Mouse (Mus musculus) kidney, embryonic 16.5 days (tissue): ENCODE measurements around the gene Lrp5. TPM values are rescaled to one million over a fixed set of nuclear protein-coding genes. Genes with fewer than 3 reads are reported as not detected.

Experiments
- ATAC-seq: fragments of 200-750 bp; cut with Nextera tagmentation; 2 replicates; pipeline ENCODE4 v1.8.0; 2017; ENCODE audit warnings: moderate TSS enrichment; ENCODE audit not compliant: low FRiP score, low TSS enrichment
- H3K27ac ChIP-seq: fragments of 300-500 bp; sonication (generic); 2 replicates; pipeline ENCODE4 v1.5.1; 2014; ENCODE audit warnings: low read length
- H3K27me3 ChIP-seq: fragments of 300-500 bp; sonication (generic); 2 replicates; pipeline ENCODE4 v1.6.1; 2014; ENCODE audit warnings: low read length, control low read depth, mixed read lengths; ENCODE audit not compliant: insufficient read depth
- H3K36me3 ChIP-seq: fragments of 300-500 bp; sonication (generic); 2 replicates; pipeline ENCODE4 v1.6.1; 2014; ENCODE audit warnings: low read length, control low read depth, mixed read lengths; ENCODE audit not compliant: insufficient read depth
- H3K4me1 ChIP-seq: fragments of 300-500 bp; sonication (generic); 2 replicates; pipeline ENCODE4 v1.6.1; 2014; ENCODE audit warnings: low read length, control low read depth, mixed read lengths; ENCODE audit not compliant: insufficient read depth
- H3K4me2 ChIP-seq: fragments of 300-500 bp; sonication (generic); replicated peaks from 2 replicates; pipeline ENCODE4 v1.6.1; 2014; ENCODE audit warnings: low read depth, low read length
- H3K4me3 ChIP-seq: fragments of 300-500 bp; sonication (generic); 2 replicates; pipeline ENCODE4 v1.5.1; 2014; ENCODE audit warnings: mild to moderate bottlenecking, low read length
- H3K9ac ChIP-seq: fragments of 300-500 bp; sonication (generic); replicated peaks from 2 replicates; pipeline ENCODE4 v1.6.1; 2014; ENCODE audit warnings: low read length
- H3K9me3 ChIP-seq: fragments of 300-500 bp; sonication (generic); 2 replicates; pipeline ENCODE4 v1.6.1; 2016; ENCODE audit warnings: low read length, control low read depth
- WGBS: fragments of 180-500 bp; shearing (Covaris S2); extraction: QIAGEN DNeasy Blood & Tissue Kit; methylation state at CpG from one replicate; pipeline ENCODE4 v1.1.7; 2014; 5-methylcytosine and 5-hydroxymethylcytosine counted together
- polyA plus RNA-seq: library from polyadenylated mRNA; unstranded; fragments of >200 nt; fragmentation: Nextera tagmentation; extraction: Ambion mirVana; gene quantifications from 2 replicates; pipeline ENCODE4 v1.2.1, GENCODE M21; 2015

The Lrp5 gene
- polyA plus RNA-seq, 1 experiment from 2014 or later: 7.0 TPM

- Histone ChIP-seq H3K4me3 (no peak overlapping the region), H3K9me3 (no peaks in the 10 kb centered on the region), H3K27me3 (no peaks in the 10 kb centered on the region), H3K27ac (no peak overlapping the region), H3K36me3 (no peaks in the 10 kb centered on the region), H3K9ac (no peak overlapping the region), H3K4me2 (no peak overlapping the region), H3K4me1 (no peaks in the 10 kb centered on the region)
- WGBS: 85% methylated on average over 8 of the region's 8 CpGs
- no peak for ATAC-seq
These were observed 9.6 kb upstream of the Lrp5 start for GRCm38 (mm10) chr19:3695976-3696375.

- Histone ChIP-seq H3K4me2 (no peak overlapping the region), H3K4me1 (no peaks in the 10 kb centered on the region), H3K36me3 (no peaks in the 10 kb centered on the region), H3K27ac (no peak overlapping the region), H3K4me3 (no peak overlapping the region), H3K27me3 (no peaks in the 10 kb centered on the region), H3K9me3 (no peaks in the 10 kb centered on the region), H3K9ac (no peak overlapping the region)
- no peak for ATAC-seq
- WGBS: 83% methylated on average over 4 of the region's 4 CpGs
These were observed 9.1 kb upstream of the Lrp5 start for GRCm38 (mm10) chr19:3695471-3695870.

- no peaks in the 10 kb centered on the region for H3K36me3 ChIP-seq
- no peak overlapping the region for H3K4me2 ChIP-seq
- H3K9ac ChIP-seq: no peak overlapping the region
- no peaks in the 10 kb centered on the region for H3K9me3 ChIP-seq
- no peak overlapping the region for H3K27ac ChIP-seq
- H3K4me3 ChIP-seq: no peak overlapping the region
- H3K27me3 ChIP-seq: no peaks in the 10 kb centered on the region
- no peak for ATAC-seq
- WGBS: 78% methylated on average over 3 of the region's 3 CpGs
- no peaks in the 10 kb centered on the region for H3K4me1 ChIP-seq
These were observed 8.6 kb upstream of the Lrp5 start for GRCm38 (mm10) chr19:3695006-3695405.

DNA sequence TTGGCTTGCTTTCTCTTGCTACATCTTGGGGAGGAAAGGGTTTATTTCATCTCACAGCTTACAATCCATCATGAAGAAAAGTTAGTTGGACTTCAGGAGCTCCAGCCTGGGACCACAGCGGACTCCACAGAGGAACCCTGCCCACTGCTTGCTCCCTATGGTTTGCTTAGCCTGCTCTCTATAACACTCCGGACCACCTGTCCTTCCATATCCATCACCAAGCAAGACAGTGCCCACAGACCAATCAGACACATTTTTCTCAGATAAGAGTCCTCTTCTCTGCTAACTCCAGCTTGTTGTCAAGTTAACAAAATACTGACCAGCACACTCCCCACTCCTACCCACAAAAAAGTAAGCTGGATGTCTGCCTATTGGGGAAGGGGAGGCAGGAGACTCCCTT, 8.1 kb upstream of the Lrp5 start:
- no peaks in the 10 kb centered on the region for H3K4me1 ChIP-seq
- no peaks in the 10 kb centered on the region for H3K27me3 ChIP-seq
- H3K36me3 ChIP-seq: no peaks in the 10 kb centered on the region
- no peaks in the 10 kb centered on the region for H3K9me3 ChIP-seq
- ATAC-seq: no peak
- no peak overlapping the region for H3K9ac ChIP-seq
- H3K27ac ChIP-seq: no peak overlapping the region
- no peak overlapping the region for H3K4me3 ChIP-seq
- H3K4me2 ChIP-seq: no peak overlapping the region
- WGBS: 73% methylated on average over 2 of the region's 2 CpGs

DNA sequence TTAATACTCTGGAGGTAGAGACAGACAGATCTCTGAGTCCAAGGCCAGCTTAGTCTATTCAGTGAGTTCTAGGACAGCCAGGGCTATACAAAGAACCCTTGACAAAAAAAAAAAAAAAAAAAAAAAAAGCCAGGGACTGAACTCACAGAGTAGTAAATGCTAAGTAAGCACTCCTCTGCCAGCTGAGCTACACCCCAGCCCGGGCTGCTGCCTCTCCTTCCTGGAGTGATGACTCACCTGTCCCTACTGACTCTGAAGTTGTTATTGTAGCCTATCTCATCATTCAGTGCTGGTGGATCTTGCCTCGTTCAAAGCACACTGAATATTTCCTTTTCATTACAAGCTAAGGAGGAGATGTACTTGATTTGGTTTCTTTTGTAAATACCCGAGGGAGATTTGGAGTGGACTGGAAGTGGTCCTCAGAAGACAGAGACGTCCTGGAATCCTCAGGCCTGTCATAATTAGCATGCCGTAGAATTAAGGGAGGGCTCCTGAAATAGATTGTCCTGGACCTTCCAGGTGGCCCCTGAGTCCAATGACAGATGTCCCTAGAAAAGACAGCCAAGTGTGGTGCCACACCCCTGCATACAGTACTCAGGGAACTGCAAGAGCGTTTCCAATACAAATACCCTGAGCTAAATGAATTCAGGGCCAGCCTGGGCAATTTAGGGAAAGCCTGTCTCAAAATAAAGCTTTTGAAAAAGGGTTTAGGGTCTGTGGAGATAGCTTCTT, 6.2 kb upstream of the Lrp5 start:
- no peak for ATAC-seq

DNA sequence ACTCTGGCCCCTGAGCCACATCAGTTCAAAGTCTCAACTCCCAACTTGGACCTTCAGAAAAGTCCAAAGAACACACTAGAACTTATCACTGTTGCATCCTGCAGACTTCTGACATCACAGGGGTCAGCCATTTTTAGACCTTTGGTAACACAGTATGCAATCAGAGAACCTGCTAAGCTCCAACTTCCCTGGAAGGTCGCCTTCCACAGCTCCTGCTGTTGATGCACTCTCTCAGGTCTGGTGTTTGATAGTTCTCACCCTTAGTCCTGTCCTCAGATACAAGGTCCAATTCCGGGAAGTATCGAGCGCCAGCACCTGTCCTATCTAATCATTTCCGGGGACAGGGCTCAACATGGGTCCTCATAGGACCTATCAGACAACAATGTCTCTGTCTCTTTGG, 5.0 kb upstream of the Lrp5 start:
- WGBS: 90% methylated on average over 5 of the region's 5 CpGs
- no peak for ATAC-seq
- no peak overlapping the region for H3K4me3 ChIP-seq

More for the DNA sequence above, 6.2 kb upstream of the Lrp5 start:
- Histone ChIP-seq H3K36me3 (no peaks in the 10 kb centered on the region), H3K9me3 (no peaks in the 10 kb centered on the region), H3K4me2 (no peak overlapping the region), H3K27me3 (no peaks in the 10 kb centered on the region), H3K4me1 (peaks cover 6% of the 10 kb centered on the region), H3K9ac (no peak overlapping the region), H3K27ac (no peak overlapping the region), H3K4me3 (no peak overlapping the region)
- 62% methylated on average over 6 of the region's 6 CpGs for WGBS

GRCm38 (mm10) chr19:3687676-3688171, 1.4 kb upstream of the Lrp5 start:
- no peaks in the 10 kb centered on the region for H3K9me3 ChIP-seq
- H3K27me3 ChIP-seq: no peaks in the 10 kb centered on the region
- no peak overlapping the region for H3K9ac ChIP-seq
- no peaks in the 10 kb centered on the region for H3K36me3 ChIP-seq
- no peak overlapping the region for H3K4me3 ChIP-seq
- 26% methylated on average over 5 of the region's 5 CpGs for WGBS
- no peak overlapping the region for H3K4me2 ChIP-seq
- H3K4me1 ChIP-seq: peaks cover 43% of the 10 kb centered on the region
- no peak for ATAC-seq
- peak overlapping the region; percentile 9; the same call in 1 of the 2 replicates for H3K27ac ChIP-seq

More for the DNA sequence above, 5.0 kb upstream of the Lrp5 start:
- Histone ChIP-seq H3K9me3 (no peaks in the 10 kb centered on the region), H3K27me3 (no peaks in the 10 kb centered on the region), H3K4me1 (peaks cover 15% of the 10 kb centered on the region), H3K9ac (no peak overlapping the region), H3K36me3 (no peaks in the 10 kb centered on the region), H3K27ac (no peak overlapping the region), H3K4me2 (no peak overlapping the region)

GRCm38 (mm10) chr19:3685611-3686214, 651 bp downstream of the Lrp5 start:
- peak overlapping the region; percentile 96 for H3K9ac ChIP-seq
- H3K4me1 ChIP-seq: peaks cover 62% of the 10 kb centered on the region
- H3K27ac ChIP-seq: peak overlapping the region; percentile 87
- under 1% methylated on average over 45 of the region's 45 CpGs for WGBS
- no peaks in the 10 kb centered on the region for H3K9me3 ChIP-seq
- H3K36me3 ChIP-seq: no peaks in the 10 kb centered on the region
- peak overlapping the region; percentile 94 for H3K4me3 ChIP-seq
- H3K4me2 ChIP-seq: peak overlapping the region; percentile 66
- ATAC-seq: peak; percentile 5; the same call in 1 of the 2 replicates
- no peaks in the 10 kb centered on the region for H3K27me3 ChIP-seq

GRCm38 (mm10) chr19:3684957-3685580, 1.3 kb downstream of the Lrp5 start:
- peak overlapping the region; percentile 94 for H3K4me3 ChIP-seq
- H3K9ac ChIP-seq: peak overlapping the region; percentile 96
- ATAC-seq: no peak
- H3K36me3 ChIP-seq: no peaks in the 10 kb centered on the region
- WGBS: 5% methylated on average over 11 of the region's 11 CpGs
- peaks cover 69% of the 10 kb centered on the region for H3K4me1 ChIP-seq
- peak overlapping the region; percentile 66 for H3K4me2 ChIP-seq
- no peaks in the 10 kb centered on the region for H3K27me3 ChIP-seq
- H3K9me3 ChIP-seq: no peaks in the 10 kb centered on the region
- peak overlapping the region; percentile 87 for H3K27ac ChIP-seq

GRCm38 (mm10) chr19:3684414-3684813, 1.9 kb downstream of the Lrp5 start:
- no peaks in the 10 kb centered on the region for H3K27me3 ChIP-seq
- peak overlapping the region; percentile 66 for H3K4me2 ChIP-seq
- WGBS: 18% methylated on average over 1 of the region's 1 CpGs
- H3K4me1 ChIP-seq: peaks cover 75% of the 10 kb centered on the region
- peak overlapping the region; percentile 94 for H3K4me3 ChIP-seq
- no peak for ATAC-seq
- no peaks in the 10 kb centered on the region for H3K9me3 ChIP-seq
- H3K27ac ChIP-seq: peak overlapping the region; percentile 87
- H3K36me3 ChIP-seq: no peaks in the 10 kb centered on the region
- peak overlapping the region; percentile 96 for H3K9ac ChIP-seq
